Mouse (Mus musculus) lung, postnatal 0 days (tissue): Measurements from ENCODE around the gene Dnah7b. TPM values are rescaled to one million over a fixed set of nuclear protein-coding genes. Genes with fewer than 3 reads are reported as not detected.
"Not testable (repeated sequence)": the region's sequence is repeated elsewhere in the genome, so short reads cannot be mapped to it uniquely, and the experiment has no call there.

Source experiments
- ATAC-seq: fragments of 200-750 bp; cut with Nextera tagmentation; 2 replicates; pipeline ENCODE4 v1.8.0; 2017; ENCODE audit warnings: moderate library complexity
- DNase-seq: peaks from one replicate; pipeline ENCODE4 v3.0.0-alpha.2; 2016; ENCODE audit warnings: low spot score
- H3K27ac ChIP-seq: fragments of 300-500 bp; sonication (generic); 2 replicates; pipeline ENCODE4 v1.5.1; 2014; ENCODE audit warnings: antibody characterized with exemption, mild to moderate bottlenecking, low read length, mixed read lengths
- H3K27me3 ChIP-seq: fragments of 300-500 bp; sonication (generic); replicated peaks from 2 replicates; pipeline ENCODE4 v1.6.1; 2014; ENCODE audit warnings: low read length, mixed read lengths; ENCODE audit not compliant: insufficient read depth
- H3K36me3 ChIP-seq: fragments of 300-500 bp; sonication (generic); 2 replicates; pipeline ENCODE4 v1.6.1; 2014; ENCODE audit warnings: low read length, mixed read lengths; ENCODE audit not compliant: insufficient read depth
- H3K4me1 ChIP-seq: fragments of 300-500 bp; sonication (generic); 2 replicates; pipeline ENCODE4 v1.6.1; 2014; ENCODE audit warnings: antibody characterized with exemption, low read depth, low read length, mixed read lengths; ENCODE audit not compliant: insufficient read depth
- H3K4me2 ChIP-seq: fragments of 300-500 bp; sonication (generic); replicated peaks from 2 replicates; pipeline ENCODE4 v1.6.1; 2014; ENCODE audit warnings: low read depth, mild to moderate bottlenecking, low read length, moderate library complexity, mixed read lengths
- H3K4me3 ChIP-seq: fragments of 300-500 bp; sonication (generic); 2 replicates; pipeline ENCODE4 v1.5.1; 2014; ENCODE audit warnings: low read depth, low read length
- H3K9ac ChIP-seq: fragments of 300-500 bp; sonication (generic); replicated peaks from 2 replicates; pipeline ENCODE4 v1.6.1; 2014; ENCODE audit warnings: low read depth, mild to moderate bottlenecking
- H3K9me3 ChIP-seq: fragments of 300-500 bp; sonication (generic); 2 replicates; pipeline ENCODE4 v1.6.1; 2016; ENCODE audit warnings: low read length, mixed read lengths
- CTCF ChIP-seq: IDR thresholded peaks from 2 replicates; pipeline ENCODE4 v1.5.1; 2016; ENCODE audit warnings: antibody characterized with exemption, mild to moderate bottlenecking
- EP300 ChIP-seq: IDR thresholded peaks from 2 replicates; pipeline ENCODE4 v1.6.1; 2016; ENCODE audit warnings: antibody characterized with exemption, mild to moderate bottlenecking, control low read depth
- WGBS: fragments of 180-500 bp; shearing (Covaris S2); extraction: QIAGEN DNeasy Blood & Tissue Kit; methylation state at CpG from one replicate; pipeline ENCODE4 v1.1.7; 2014; 5-methylcytosine and 5-hydroxymethylcytosine counted together
- polyA plus RNA-seq: library from polyadenylated mRNA; unstranded; fragments of >200 nt; fragmentation: Nextera tagmentation; extraction: Ambion mirVana; gene quantifications from 2 replicates; pipeline ENCODE4 v1.2.1, GENCODE M21; 2015

Gene Dnah7b
- 1.3 TPM in 2 replicates for polyA plus RNA-seq

GRCm38 (mm10) chr1:46066015-46066414 lies at the start of gene Dnah7b:
TSS of gene Dnah7b (plus strand) at chr1:46066315.
- ATAC-seq: no peak
- Histone ChIP-seq H3K27ac (0 out of 2 replicates have a peak within 1 kb of the TSS, but pooled peaks have one; percentile 22), H3K9me3 (no peaks in the 10 kb centered on the region), H3K4me2 (peak within 1 kb of the TSS; percentile 74), H3K4me3 (peak within 1 kb of the TSS; percentile 54), H3K27me3 (no peaks in the 10 kb centered on the region), H3K36me3 (no peaks in the 10 kb centered on the region), H3K9ac (peak within 1 kb of the TSS; percentile 58; the same call in 1 of the 2 replicates), H3K4me1 (no peaks in the 10 kb centered on the region)
- 41% methylated on average over 1 of the region's 1 CpGs for WGBS
- no peak for DNase-seq
- TF ChIP-seq EP300 (no peak), CTCF (no peak)

- Histone ChIP-seq H3K36me3 (no peaks in the 10 kb centered on the region), H3K4me3 (no peak overlapping the region), H3K9me3 (no peaks in the 10 kb centered on the region), H3K27me3 (no peaks in the 10 kb centered on the region), H3K4me1 (no peaks in the 10 kb centered on the region), H3K9ac (no peak overlapping the region), H3K4me2 (no peak overlapping the region), H3K27ac (no peak overlapping the region)
- 20% methylated on average over 2 of the region's 2 CpGs for WGBS
- DNase-seq (peak; percentile 61), ATAC-seq (peak; percentile 46)
- TF ChIP-seq EP300: no peak
- TF ChIP-seq CTCF: peak; percentile 79
Observed at GRCm38 (mm10) chr1:46018382-46018977, 47.6 kb upstream of the Dnah7b start.

- TF ChIP-seq CTCF (peak; percentile 78), EP300 (no peak)
- H3K9ac ChIP-seq: no peak overlapping the region
- H3K36me3 ChIP-seq: no peaks in the 10 kb centered on the region
- H3K4me2 ChIP-seq: no peak overlapping the region
- H3K27ac ChIP-seq: no peak overlapping the region
- no peaks in the 10 kb centered on the region for H3K9me3 ChIP-seq
- DNase-seq (peak; percentile 57), ATAC-seq (no peak)
- H3K4me1 ChIP-seq: no peaks in the 10 kb centered on the region
- H3K4me3 ChIP-seq: no peak overlapping the region
- no peaks in the 10 kb centered on the region for H3K27me3 ChIP-seq
- 20% methylated on average over 2 of the region's 2 CpGs for WGBS
Observed at GRCm38 (mm10) chr1:46022262-46022661, 43.9 kb upstream of the Dnah7b start.

- DNase-seq: no peak
- ATAC-seq: no peak
- Histone ChIP-seq H3K4me3 (no peak overlapping the region), H3K36me3 (no peaks in the 10 kb centered on the region), H3K27ac (no peak overlapping the region), H3K4me1 (no peaks in the 10 kb centered on the region), H3K9ac (no peak overlapping the region), H3K9me3 (no peaks in the 10 kb centered on the region), H3K27me3 (no peaks in the 10 kb centered on the region), H3K4me2 (no peak overlapping the region)
- no peak for TF ChIP-seq CTCF
- no peak for TF ChIP-seq EP300
- WGBS: 54% methylated on average over 1 of the region's 1 CpGs
Observed at GRCm38 (mm10) chr1:46031993-46032555, 34.0 kb upstream of the Dnah7b start.

GRCm38 (mm10) chr1:46048188-46048587 lies 17.9 kb upstream of the Dnah7b start:
- no peak for DNase-seq
- Histone ChIP-seq H3K9ac (no peak overlapping the region), H3K27me3 (no peaks in the 10 kb centered on the region), H3K4me2 (no peak overlapping the region), H3K9me3 (no peaks in the 10 kb centered on the region), H3K4me1 (no peaks in the 10 kb centered on the region), H3K27ac (no peak overlapping the region), H3K36me3 (no peaks in the 10 kb centered on the region), H3K4me3 (no peak overlapping the region)
- ATAC-seq: no peak
- no peak for TF ChIP-seq EP300
- no peak for TF ChIP-seq CTCF

GRCm38 (mm10) chr1:46066484-46067251 lies 553 bp downstream of the Dnah7b start:
- Histone ChIP-seq H3K4me1 (no peaks in the 10 kb centered on the region), H3K36me3 (no peaks in the 10 kb centered on the region), H3K27ac (0 out of 2 replicates have a peak overlapping the region, but pooled peaks have one; percentile 22), H3K27me3 (no peaks in the 10 kb centered on the region), H3K4me2 (peak overlapping the region; percentile 74), H3K4me3 (peak overlapping the region; percentile 54), H3K9me3 (no peaks in the 10 kb centered on the region), H3K9ac (peak overlapping the region; percentile 58; the same call in 1 of the 2 replicates)
- peak; percentile 78 for DNase-seq
- no peak for TF ChIP-seq EP300
- TF ChIP-seq CTCF: peak; percentile 68
- under 1% methylated on average over 28 of the region's 28 CpGs for WGBS
- ATAC-seq: peak; percentile 89

GRCm38 (mm10) chr1:46068787-46069186 lies 2.7 kb downstream of the Dnah7b start:
- not testable (repeated sequence) for H3K9me3 ChIP-seq, DNase-seq, ATAC-seq, H3K36me3 ChIP-seq, H3K4me3 ChIP-seq, H3K27ac ChIP-seq, H3K9ac ChIP-seq, H3K27me3 ChIP-seq, H3K4me2 ChIP-seq, H3K4me1 ChIP-seq
- WGBS: 67% methylated on average over 3 of the region's 3 CpGs
